In the genomic region with DNA sequence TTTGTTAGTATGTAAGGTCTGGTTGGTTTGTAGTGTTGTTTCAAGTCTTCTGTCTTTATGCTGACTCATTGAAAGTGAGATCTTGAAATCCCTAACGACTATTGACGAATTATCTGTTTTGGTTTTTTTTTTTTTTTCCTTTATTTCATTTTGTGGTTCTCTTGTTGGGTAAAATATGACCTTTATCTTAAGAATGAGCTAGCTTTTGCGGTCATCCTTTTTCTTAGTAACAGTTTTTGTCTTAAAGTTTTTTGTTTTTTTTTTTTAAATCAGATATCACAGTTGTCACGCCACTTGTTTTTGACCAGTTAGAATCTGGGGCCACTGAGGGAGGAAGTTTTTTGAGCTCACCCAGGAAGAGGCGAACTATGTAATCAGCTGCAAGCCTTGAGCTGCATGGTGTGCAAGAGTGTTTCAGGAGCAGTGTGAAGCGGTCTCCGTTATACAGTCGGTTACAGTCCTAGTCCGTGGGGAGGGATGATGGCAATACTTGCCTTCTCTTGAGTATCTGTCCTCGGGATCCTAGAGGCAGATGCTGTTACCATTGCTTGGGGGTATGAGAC, we compare ENCODE assay signal across 10 mouse cellular contexts. TPM values are rescaled to one million over a fixed set of nuclear protein-coding genes. Genes with fewer than 3 reads are reported as not detected.
DNase-seq lines count a peak whose midpoint lies in the region; ATAC-seq and TF ChIP-seq lines count a peak whose summit lies in the region.
"Had no signal": no experiment of that assay in that cellular context is flagged by ENCODE, and none has a peak within 500 bp of the region (broad histone marks: within the 10 kb centered on the region; RNA-seq: fewer than 3 reads in every experiment).

No protein-coding gene starts in this region.

- intact Hi-C loops in heart, adult 2 months (cut with DNase I) = no loop called here

- no peak for ATAC-seq in heart, embryonic 11.5 days (replicated peaks; ENCODE audit: insufficient number of reproducible peaks, low FRiP score, low TSS enrichment)

- DNase-seq in heart, adult 2 months = no peak
- DNase-seq in testis, postnatal 10 days (ENCODE audit: low spot score) = no peak
- peak; percentile 15 for DNase-seq in liver
- no peak for DNase-seq in right cerebral cortex, postnatal 10 days (ENCODE audit: low spot score in 2 of 2)
- DNase-seq in Muller cell, postnatal 12 days (ENCODE audit: inconsistent ontology term) = no peak
- DNase-seq in thymus, postnatal 10 days (ENCODE audit: low spot score in 2 of 2) = no peak
- DNase-seq: kidney, postnatal 10 days; right cerebral cortex, postnatal 4 days had no signal

- peaks cover 2% of the 10 kb centered on the region for H3K79me2 ChIP-seq in heart, adult 2 months (replicated peaks; ENCODE audit: control insufficient read depth, insufficient read depth, low read length)

- H3K4me3 ChIP-seq in heart, adult 2 months = no peak overlapping the region
- no peak overlapping the region for H3K4me3 ChIP-seq in heart, embryonic 11.5 days (ENCODE audit: low read depth, low read length)
- no peak overlapping the region for H3K4me3 ChIP-seq in testis, adult 2 months (ENCODE audit: control insufficient read depth, low read depth, low read length)

- H3K4me2 ChIP-seq in heart, embryonic 11.5 days = no peak overlapping the region

- peaks cover 8% of the 10 kb centered on the region for H3K36me3 ChIP-seq in heart, adult 2 months (ENCODE audit: control insufficient read depth, insufficient read depth, low read length)
- H3K36me3 ChIP-seq in heart, embryonic 11.5 days (ENCODE audit: control insufficient read depth, insufficient read depth, low read length) = no peaks in the 10 kb centered on the region
- no peaks in the 10 kb centered on the region for H3K36me3 ChIP-seq in testis, adult 2 months (ENCODE audit: control insufficient read depth, insufficient read depth, low read length)

- no peaks in the 10 kb centered on the region for H3K9me3 ChIP-seq in heart, embryonic 11.5 days (replicated peaks; ENCODE audit: control insufficient read depth, low read length)

- H3K4me1 ChIP-seq in heart, adult 2 months (ENCODE audit: control insufficient read depth, insufficient read depth, low read length) = peaks cover 9% of the 10 kb centered on the region
- peaks cover 13% of the 10 kb centered on the region for H3K4me1 ChIP-seq in heart, embryonic 11.5 days (ENCODE audit: control insufficient read depth, insufficient read depth, low read length)
- no peaks in the 10 kb centered on the region; the same call in 1 of the 2 replicates for H3K4me1 ChIP-seq in testis, adult 2 months (ENCODE audit: control insufficient read depth, insufficient read depth, low read length)

- TF ChIP-seq EP300 in heart, adult 2 months (IDR thresholded peaks at IDR 0.05; ENCODE audit: insufficient read depth, low read depth, low read length) = no peak

- 64% methylated on average over 10 of the region's 10 CpGs for WGBS in heart, adult 2 months
- WGBS in heart, embryonic 11.5 days (ENCODE audit: insufficient replicate concordance) = 79% methylated on average over 10 of the region's 10 CpGs

- TF ChIP-seq CTCF in heart, adult 2 months (IDR thresholded peaks at IDR 0.05) = no peak
- TF ChIP-seq CTCF in testis, adult 2 months (IDR thresholded peaks at IDR 0.05; ENCODE audit: control insufficient read depth, insufficient read depth, insufficient replicate concordance, low read depth, low read length) = no peak

- H3K27me3 ChIP-seq in heart, adult 2 months (ENCODE audit: control insufficient read depth, insufficient read depth, low read length) = no peaks in the 10 kb centered on the region
- H3K27me3 ChIP-seq in heart, embryonic 11.5 days (ENCODE audit: control insufficient read depth, insufficient read depth, low read length) = no peaks in the 10 kb centered on the region
- no peaks in the 10 kb centered on the region for H3K27me3 ChIP-seq in testis, adult 2 months (ENCODE audit: control insufficient read depth, insufficient read depth, low read length)

- no peak overlapping the region for H3K27ac ChIP-seq in heart, adult 2 months
- H3K27ac ChIP-seq in heart, embryonic 11.5 days (ENCODE audit: low read depth, low read length) = no peak overlapping the region
- H3K27ac ChIP-seq in testis, adult 2 months (ENCODE audit: control insufficient read depth, insufficient read depth, low read depth, low read length) = peak overlapping the region; percentile 54; the same call in 1 of the 2 replicates

- no peak for TF ChIP-seq POLR2A in heart, adult 2 months (IDR thresholded peaks at IDR 0.05; ENCODE audit: insufficient read depth, low read depth, low read length)
- no peak for TF ChIP-seq POLR2A in testis, adult 2 months (IDR thresholded peaks at IDR 0.05; ENCODE audit: control insufficient read depth, low read depth, low read length)

- H3K9ac ChIP-seq in heart, adult 2 months (ENCODE audit: low read depth, low read length) = peak overlapping the region; percentile 11; the same call in 1 of the 2 replicates
- H3K9ac ChIP-seq in heart, embryonic 11.5 days (ENCODE audit: low read depth, low read length) = no peak overlapping the region

RNA-seq across cellular contexts. Expression of gene Mia2, which starts 37.9 kb away (rescaled TPM):
- 100 to 1,000 TPM in 1 of 2 experiments, 10 to 100 TPM in 1; 90.9 to 106 TPM for total RNA-seq in heart, adult 2 months (2021)
- polyA plus RNA-seq in heart, adult 2 months (2012; rRNA removed) = 31.8 and 46.7 TPM in 2 replicates
- 41.3 and 43.1 TPM in 2 replicates for polyA plus RNA-seq in heart, embryonic 11.5 days (2014; fragmentation: Nextera tagmentation; extraction: Ambion mirVana)
- polyA plus RNA-seq in testis, adult 2 months (2012; rRNA removed) = 19.0 and 21.9 TPM in 2 replicates
